Mouse (Mus musculus) MEL (cell line): Measurements from ENCODE around the gene Bcl7c. TPM values are rescaled to one million over a fixed set of nuclear protein-coding genes. Genes with fewer than 3 reads are reported as not detected.

Experiments
- DNase-seq: peaks from one replicate; pipeline ENCODE4 v3.0.0; 2011; ENCODE audit warnings: low read depth, low spot score
- H3K27ac ChIP-seq: 2 replicates; pipeline ENCODE4 v1.5.1; 2012; ENCODE audit warnings: low read depth, mild to moderate bottlenecking, control low read depth, low read length, moderate library complexity; ENCODE audit not compliant: control insufficient read depth
- H3K27me3 ChIP-seq, 2 experiments: fragments of 150-350 bp in 1 of 2; sonication (generic) in 1 of 2; 2 replicates each; pipeline ENCODE4 v1.6.1; 2012; ENCODE audit warnings: low read length in 2 of 2, mild to moderate bottlenecking in 2 of 2, improper control_type of control experiment in 1 of 2, moderate library complexity in 1 of 2; ENCODE audit not compliant: insufficient read depth in 2 of 2, control insufficient read depth in 1 of 2
- H3K36me3 ChIP-seq, 2 experiments: 2 replicates each; pipeline ENCODE4 v1.6.1; 2012 to 2014; ENCODE audit warnings: low read length in 2 of 2, improper control_type of control experiment in 1 of 2, inconsistent platforms in 1 of 2, mild to moderate bottlenecking in 1 of 2; ENCODE audit not compliant: insufficient read depth in 2 of 2, control insufficient read depth in 1 of 2
- H3K4me1 ChIP-seq, 2 experiments: fragments of 150-350 bp in 1 of 2; sonication (generic) in 1 of 2; 2 replicates each; pipeline ENCODE4 v1.6.1; 2012; ENCODE audit warnings: low read length in 2 of 2, improper control_type of control experiment in 1 of 2, mild to moderate bottlenecking in 1 of 2; ENCODE audit not compliant: insufficient read depth in 2 of 2, control insufficient read depth in 1 of 2
- H3K4me3 ChIP-seq, 2 experiments: fragments of 150-350 bp in 1 of 2; sonication (generic) in 1 of 2; 2 replicates each; pipeline ENCODE4 v1.5.1; 2012; ENCODE audit warnings: low read depth in 2 of 2, low read length in 2 of 2, mild to moderate bottlenecking in 2 of 2, moderate library complexity in 2 of 2, control low read depth in 1 of 2, improper control_type of control experiment in 1 of 2; ENCODE audit not compliant: control insufficient read depth in 1 of 2, insufficient read depth in 1 of 2
- H3K79me2 ChIP-seq: 2 replicates; pipeline ENCODE4 v1.6.1; 2012; ENCODE audit warnings: mild to moderate bottlenecking, low read length, moderate library complexity; ENCODE audit not compliant: control insufficient read depth, poor library complexity, insufficient read depth
- H3K9ac ChIP-seq: 2 replicates; pipeline ENCODE4 v1.6.1; 2012; ENCODE audit warnings: low read depth, mild to moderate bottlenecking, control low read depth, low read length, moderate library complexity; ENCODE audit not compliant: control insufficient read depth, poor library complexity, severe bottlenecking
- H3K9me3 ChIP-seq: fragments of 150-350 bp; sonication (generic); replicated peaks from 2 replicates; pipeline ENCODE4 v1.6.1; 2012; ENCODE audit warnings: mild to moderate bottlenecking, low read length, improper control_type of control experiment, moderate library complexity; ENCODE audit not compliant: insufficient read depth
- BHLHE40 ChIP-seq: IDR thresholded peaks from 2 replicates; pipeline ENCODE4 v1.6.1; 2012; ENCODE audit warnings: low read depth, mild to moderate bottlenecking, inconsistent platforms, low read length, improper control_type of control experiment, borderline replicate concordance
- CHD1 ChIP-seq: IDR thresholded peaks from 2 replicates; pipeline ENCODE4 v1.6.1; 2012; ENCODE audit warnings: low read depth, mild to moderate bottlenecking, inconsistent platforms, low read length, improper control_type of control experiment
- CHD2 ChIP-seq: IDR thresholded peaks from 2 replicates; pipeline ENCODE4 v1.6.1; 2011; ENCODE audit warnings: low read length, improper control_type of control experiment
- CTCF ChIP-seq, 3 experiments: IDR thresholded peaks in 2 of 3; conservative IDR thresholded peaks in 1 of 3; 2 replicates each; pipeline ENCODE4 v1.5.1; 2011 to 2012; ENCODE audit warnings: low read length in 3 of 3, low read depth in 2 of 3, mild to moderate bottlenecking in 2 of 3, improper control_type of control experiment in 1 of 3, inconsistent platforms in 1 of 3, mixed read lengths in 1 of 3, moderate library complexity in 1 of 3; ENCODE audit not compliant: control insufficient read depth in 1 of 3, insufficient read depth in 1 of 3, poor library complexity in 1 of 3, severe bottlenecking in 1 of 3
- E2F4 ChIP-seq: IDR thresholded peaks from 2 replicates; pipeline ENCODE4 v1.6.1; 2011; ENCODE audit warnings: low read depth, low read length, improper control_type of control experiment, borderline replicate concordance
- ELF1 ChIP-seq: IDR thresholded peaks from 2 replicates; pipeline ENCODE4 v1.6.1; 2014; ENCODE audit warnings: low read depth, mild to moderate bottlenecking, inconsistent platforms, low read length, improper control_type of control experiment, moderate library complexity
- EP300 ChIP-seq, 2 experiments: IDR thresholded peaks; 2 replicates each; pipeline ENCODE4 v1.6.1; 2011; ENCODE audit warnings: improper control_type of control experiment in 2 of 2, low read length in 2 of 2, low read depth in 1 of 2, mild to moderate bottlenecking in 1 of 2
- ETS1 ChIP-seq: IDR thresholded peaks from 2 replicates; pipeline ENCODE4 v1.6.1; 2012; ENCODE audit warnings: low read depth, mild to moderate bottlenecking, inconsistent platforms, low read length, improper control_type of control experiment, moderate library complexity
- HCFC1 ChIP-seq: IDR thresholded peaks from 2 replicates; pipeline ENCODE4 v1.6.1; 2012; ENCODE audit warnings: low read depth, mild to moderate bottlenecking, inconsistent platforms, low read length, improper control_type of control experiment, moderate library complexity
- JUND ChIP-seq: IDR thresholded peaks from 2 replicates; pipeline ENCODE4 v1.6.1; 2011; ENCODE audit warnings: low read depth, mild to moderate bottlenecking, improper control_type of control experiment, low read length
- KAT2A ChIP-seq: conservative IDR thresholded peaks from 2 replicates; pipeline ENCODE4 v1.6.1; 2012; ENCODE audit warnings: low read depth, low read length, improper control_type of control experiment, inconsistent platforms
- MAX ChIP-seq: IDR thresholded peaks from 2 replicates; pipeline ENCODE4 v1.6.1; 2011; ENCODE audit warnings: low read length, improper control_type of control experiment
- MAZ ChIP-seq: IDR thresholded peaks from 2 replicates; pipeline ENCODE4 v1.6.1; 2012; ENCODE audit warnings: low read depth, mild to moderate bottlenecking, inconsistent platforms, low read length, improper control_type of control experiment
- MEF2A ChIP-seq: IDR thresholded peaks from 2 replicates; pipeline ENCODE4 v1.6.1; 2014; ENCODE audit warnings: low read depth, mild to moderate bottlenecking, inconsistent platforms, low read length, improper control_type of control experiment; ENCODE audit not compliant: poor library complexity, insufficient replicate concordance, severe bottlenecking; ENCODE audit errors: extremely low read depth
- MXI1 ChIP-seq: IDR thresholded peaks from 2 replicates; pipeline ENCODE4 v1.6.1; 2011; ENCODE audit warnings: mild to moderate bottlenecking, low read depth, low read length, improper control_type of control experiment
- MYB ChIP-seq: IDR thresholded peaks from 2 replicates; pipeline ENCODE4 v1.6.1; 2011; ENCODE audit warnings: mild to moderate bottlenecking, low read depth, low read length, improper control_type of control experiment
- NELFE ChIP-seq: IDR thresholded peaks from 2 replicates; pipeline ENCODE4 v1.6.1; 2011; ENCODE audit warnings: low read depth, low read length, improper control_type of control experiment
- POLR2A ChIP-seq, 2 experiments: IDR thresholded peaks; 2 replicates each; pipeline ENCODE4 v1.6.1; 2011 to 2012; ENCODE audit warnings: low read length in 2 of 2, mild to moderate bottlenecking in 2 of 2, control low read depth in 1 of 2, improper control_type of control experiment in 1 of 2, low read depth in 1 of 2, moderate library complexity in 1 of 2; ENCODE audit not compliant: control insufficient read depth in 1 of 2, insufficient read depth in 1 of 2, poor library complexity in 1 of 2
- POLR2AphosphoS2 ChIP-seq: IDR thresholded peaks from 2 replicates; pipeline ENCODE4 v1.6.1; 2011; ENCODE audit warnings: low read length, improper control_type of control experiment
- SIN3A ChIP-seq: IDR thresholded peaks from 2 replicates; pipeline ENCODE4 v1.6.1; 2012; ENCODE audit warnings: low read length, improper control_type of control experiment, inconsistent platforms
- SMC3 ChIP-seq: IDR thresholded peaks from 2 replicates; pipeline ENCODE4 v1.6.1; 2011; ENCODE audit warnings: low read depth, low read length, improper control_type of control experiment
- TBP ChIP-seq: IDR thresholded peaks from 2 replicates; pipeline ENCODE4 v1.8.0; 2011; ENCODE audit warnings: low read depth, low read length, improper control_type of control experiment
- TCF12 ChIP-seq: IDR thresholded peaks from 2 replicates; pipeline ENCODE4 v1.6.1; 2014; ENCODE audit warnings: low read depth, mild to moderate bottlenecking, inconsistent platforms, low read length, improper control_type of control experiment, moderate library complexity
- UBTF ChIP-seq: IDR thresholded peaks from 2 replicates; pipeline ENCODE4 v1.6.1; 2012; ENCODE audit warnings: low read depth, mild to moderate bottlenecking, inconsistent platforms, low read length, improper control_type of control experiment, moderate library complexity, borderline replicate concordance; ENCODE audit not compliant: insufficient read depth
- USF1 ChIP-seq: IDR thresholded peaks from 2 replicates; pipeline ENCODE4 v1.6.1; 2014; ENCODE audit warnings: low read depth, mild to moderate bottlenecking, inconsistent platforms, low read length, improper control_type of control experiment, moderate library complexity
- ZKSCAN1 ChIP-seq: IDR thresholded peaks from 2 replicates; pipeline ENCODE4 v1.6.1; 2012; ENCODE audit warnings: low read depth, mild to moderate bottlenecking, inconsistent platforms, low read length, improper control_type of control experiment, moderate library complexity
- ZMIZ1 ChIP-seq: IDR thresholded peaks from 2 replicates; pipeline ENCODE4 v1.6.1; 2012; ENCODE audit warnings: low read depth, mild to moderate bottlenecking, inconsistent platforms, low read length, improper control_type of control experiment, moderate library complexity
- ZNF384 ChIP-seq: IDR thresholded peaks from 2 replicates; pipeline ENCODE4 v1.6.1; 2012; ENCODE audit warnings: low read depth, mild to moderate bottlenecking, inconsistent platforms, low read length, improper control_type of control experiment
- polyA plus RNA-seq, 2 experiments: library from polyadenylated mRNA; stranded (reverse) in 1 of 2; unstranded in 1 of 2; fragments of >175 nt in 1 of 2; fragments of >200 nt in 1 of 2; gene quantifications; 2 replicates each; pipeline versions ENCODE4 v1.2.1 to v1.2.4; 2012; ENCODE audit warnings: low replicate concordance in 2 of 2, low read depth in 1 of 2; ENCODE audit not compliant: insufficient read length in 2 of 2, insufficient read depth in 1 of 2, missing spikeins in 1 of 2
- total RNA-seq: library from RNA; depleted of rRNA; stranded (reverse); fragments of 300-350 nt; gene quantifications from 2 replicates; pipeline ENCODE4 v1.2.3, GENCODE M21; 2012

The Bcl7c gene
- total and polyA plus RNA-seq, 3 experiments, result 72.4 to 98.4 TPM; not detected in 1

- peaks cover 23% of the 10 kb centered on the region for H3K79me2 ChIP-seq
- H3K4me3 ChIP-seq, result peak within 1 kb of the TSS; percentile 97 to 99
- peak within 1 kb of the TSS; percentile 51; the same call in 1 of the 2 replicates for H3K27ac ChIP-seq
- DNase-seq, result peak; percentile 84
- no peaks in the 10 kb centered on the region for H3K9me3 ChIP-seq
- peak within 1 kb of the TSS; percentile 99 for H3K9ac ChIP-seq
- H3K4me1 ChIP-seq, result peaks cover 0 to 16% of the 10 kb centered on the region in 2 experiments; a peak in 3 of 4 replicates
- TF ChIP-seq ELF1, result peak; percentile 84
- TF ChIP-seq CHD1, result no peak
- TF ChIP-seq TCF12, result peak; percentile 68; the same call in 1 of the 2 replicates
- peak in 1 of 2 experiments; percentile 59; a peak in 3 of 4 replicates for TF ChIP-seq POLR2A (IDR thresholded peaks at IDR 0.05; ENCODE audit: control insufficient read depth in 1 of 2, insufficient read depth in 1 of 2, low read depth in 1 of 2, low read length in 2 of 2, poor library complexity in 1 of 2)
- no peak; the same call in 1 of the 2 replicates for TF ChIP-seq ZMIZ1
- TF ChIP-seq MEF2A, result no peak
- TF ChIP-seq ETS1, result 0 out of 2 replicates have a peak, but pooled peaks have one; percentile 7
- 0 out of 2 replicates have a peak, but pooled peaks have one; percentile 11 for TF ChIP-seq ZNF384
- TF ChIP-seq MXI1, result peak; percentile 26
- TF ChIP-seq TBP, result peak; percentile 86
- TF ChIP-seq HCFC1, result peak; percentile 88
- TF ChIP-seq MAZ, result peak; percentile 75
- TF ChIP-seq NELFE, result peak; percentile 54; the same call in 1 of the 2 replicates
- no peak; the same call in 1 of the 2 replicates for TF ChIP-seq KAT2A
- TF ChIP-seq SIN3A, result peak; percentile 93
- H3K27me3 ChIP-seq, result no peaks in the 10 kb centered on the region
- peaks cover 0 to 8% of the 10 kb centered on the region in 2 experiments; a peak in 2 of 4 replicates for H3K36me3 ChIP-seq
Measured at GRCm38 (mm10) chr7:127614891-127615843, 93.6 kb downstream of the Bcl7c start, which contains the start of gene Zfp629. Zfp629 (minus strand) TSS chr7:127615797.

GRCm38 (mm10) chr7:127614511-127614890 lies 94.2 kb downstream of the Bcl7c start:
- no peaks in the 10 kb centered on the region for H3K27me3 ChIP-seq
- H3K27ac ChIP-seq, result peak overlapping the region; percentile 11
- H3K4me3 ChIP-seq, result peak overlapping the region; percentile 97 to 99
- H3K79me2 ChIP-seq, result peaks cover 23% of the 10 kb centered on the region
- H3K36me3 ChIP-seq, result peaks cover 0 to 8% of the 10 kb centered on the region in 2 experiments; a peak in 2 of 4 replicates
- peak; percentile 60 for DNase-seq
- H3K9ac ChIP-seq, result peak overlapping the region; percentile 99
- peaks cover 0 to 16% of the 10 kb centered on the region in 2 experiments; a peak in 3 of 4 replicates for H3K4me1 ChIP-seq
- H3K9me3 ChIP-seq, result no peaks in the 10 kb centered on the region
- TF ChIP-seq EP300 (IDR thresholded peaks at IDR 0.05; ENCODE audit: low read depth in 1 of 2, low read length in 2 of 2), result no peak
- TF ChIP-seq POLR2AphosphoS2, result no peak
- TF ChIP-seq UBTF, result 0 out of 2 replicates have a peak, but pooled peaks have one; percentile 36
- no peak for TF ChIP-seq ZNF384
- no peak for TF ChIP-seq MAX
- TF ChIP-seq E2F4, result peak; percentile 41; the same call in 1 of the 2 replicates
- no peak for TF ChIP-seq MYB
- TF ChIP-seq JUND, result no peak
- no peak for TF ChIP-seq SMC3
- no peak for TF ChIP-seq ZKSCAN1
- peak in 1 of 2 experiments; percentile 6; a peak in 1 of 4 replicates for TF ChIP-seq POLR2A (IDR thresholded peaks at IDR 0.05; ENCODE audit: control insufficient read depth in 1 of 2, insufficient read depth in 1 of 2, low read depth in 1 of 2, low read length in 2 of 2, poor library complexity in 1 of 2)
- no peak for TF ChIP-seq CHD2
- TF ChIP-seq USF1, result no peak
- TF ChIP-seq HCFC1, result no peak
- no peak for TF ChIP-seq ZMIZ1
- no peak for TF ChIP-seq CTCF (IDR thresholded peaks at IDR 0.05 in 2 of 3, conservative IDR thresholded peaks at IDR 0.05 in 1 of 3; ENCODE audit: control insufficient read depth in 1 of 3, insufficient read depth in 1 of 3, low read depth in 2 of 3, low read length in 3 of 3, poor library complexity in 1 of 3, severe bottlenecking in 1 of 3)
- no peak for TF ChIP-seq BHLHE40
- no peak for TF ChIP-seq MAZ
- no peak; the same call in 1 of the 2 replicates for TF ChIP-seq MXI1
